Mouse (Mus musculus) stomach, postnatal 0 days (tissue): Measurements from ENCODE around the gene Olfr57. TPM values are rescaled to one million over a fixed set of nuclear protein-coding genes. Genes with fewer than 3 reads are reported as not detected.
"Not testable (repeated sequence)": the region's sequence is repeated elsewhere in the genome, so short reads cannot be mapped to it uniquely, and the experiment has no call there.

Experiments
- ATAC-seq: fragments of 200-750 bp; cut with Nextera tagmentation; 2 replicates; pipeline ENCODE4 v1.8.0; 2017; ENCODE audit not compliant: low FRiP score, low TSS enrichment
- DNase-seq: peaks from one replicate; pipeline ENCODE4 v3.0.0-alpha.2; 2016; ENCODE audit warnings: low spot score
- H3K27ac ChIP-seq: fragments of 300-500 bp; sonication (generic); replicated peaks from 2 replicates; pipeline ENCODE4 v1.5.1; 2014; ENCODE audit warnings: mild to moderate bottlenecking, control low read depth
- H3K27me3 ChIP-seq: fragments of 300-500 bp; sonication (generic); 2 replicates; pipeline ENCODE4 v1.6.1; 2014; ENCODE audit warnings: low read length; ENCODE audit not compliant: control insufficient read depth, insufficient read depth
- H3K36me3 ChIP-seq: fragments of 300-500 bp; sonication (generic); 2 replicates; pipeline ENCODE4 v1.6.1; 2014; ENCODE audit warnings: low read length, mixed read lengths; ENCODE audit not compliant: control insufficient read depth, insufficient read depth
- H3K4me1 ChIP-seq: fragments of 300-500 bp; sonication (generic); replicated peaks from 2 replicates; pipeline ENCODE4 v1.6.1; 2014; ENCODE audit warnings: antibody characterized with exemption; ENCODE audit not compliant: control insufficient read depth, insufficient read depth
- H3K4me2 ChIP-seq: fragments of 300-500 bp; sonication (generic); replicated peaks from 2 replicates; pipeline ENCODE4 v1.6.1; 2014; ENCODE audit warnings: low read depth, mild to moderate bottlenecking, control low read depth, moderate library complexity
- H3K4me3 ChIP-seq: fragments of 300-500 bp; sonication (generic); 2 replicates; pipeline ENCODE4 v1.5.1; 2014; ENCODE audit warnings: low read depth, low read length, control low read depth
- H3K9ac ChIP-seq: fragments of 300-500 bp; sonication (generic); 2 replicates; pipeline ENCODE4 v1.6.1; 2014; ENCODE audit warnings: mild to moderate bottlenecking, low read length, control low read depth, mixed read lengths
- H3K9me3 ChIP-seq: fragments of 300-500 bp; sonication (generic); 2 replicates; pipeline ENCODE4 v1.6.1; 2016; ENCODE audit warnings: low read length; ENCODE audit not compliant: control insufficient read depth
- CTCF ChIP-seq: IDR thresholded peaks from 2 replicates; pipeline ENCODE4 v1.5.1; 2016; ENCODE audit warnings: antibody characterized with exemption, low read depth, mild to moderate bottlenecking, moderate library complexity
- EP300 ChIP-seq: optimal IDR thresholded peaks from 2 replicates; pipeline ENCODE3; 2016; ENCODE audit warnings: antibody characterized with exemption
- WGBS: fragments of 180-500 bp; shearing (Covaris S2); extraction: QIAGEN DNeasy Blood & Tissue Kit; methylation state at CpG from one replicate; pipeline ENCODE4 v1.1.7; 2014; 5-methylcytosine and 5-hydroxymethylcytosine counted together
- polyA plus RNA-seq: library from polyadenylated mRNA; unstranded; fragments of >200 nt; fragmentation: Nextera tagmentation; extraction: Ambion mirVana; gene quantifications from 2 replicates; pipeline ENCODE4 v1.2.1, GENCODE M21; 2015

The Olfr57 gene
- 0.12 TPM in 1 of 2 replicates, not detected in the other for polyA plus RNA-seq

- TF ChIP-seq CTCF (no peak), EP300 (no peak)
- Histone ChIP-seq H3K27me3 (no peaks in the 10 kb centered on the region), H3K4me2 (no peak within 1 kb of the TSS), H3K9me3 (no peaks in the 10 kb centered on the region), H3K9ac (no peak within 1 kb of the TSS), H3K27ac (no peak within 1 kb of the TSS), H3K4me1 (no peaks in the 10 kb centered on the region), H3K36me3 (no peaks in the 10 kb centered on the region), H3K4me3 (no peak within 1 kb of the TSS)
- no peak for ATAC-seq
- no peak for DNase-seq
Observed at GRCm38 (mm10) chr10:79028441-79028840, at the start of gene Olfr57. Olfr57 (plus strand) TSS chr10:79028741.

GRCm38 (mm10) chr10:78980750-78981149 is 47.8 kb upstream of the Olfr57 start, which contains the start of gene Olfr1352:
Olfr1352 (plus strand) TSS chr10:78981050.
- H3K27ac ChIP-seq: no peak within 1 kb of the TSS
- TF ChIP-seq EP300: no peak
- no peak for TF ChIP-seq CTCF
- ATAC-seq (no peak), DNase-seq (no peak)
- no peaks in the 10 kb centered on the region for H3K27me3 ChIP-seq
- H3K36me3 ChIP-seq: no peaks in the 10 kb centered on the region
- no peaks in the 10 kb centered on the region for H3K9me3 ChIP-seq
- H3K4me3 ChIP-seq: no peak within 1 kb of the TSS
- no peak within 1 kb of the TSS for H3K4me2 ChIP-seq
- no peak within 1 kb of the TSS for H3K9ac ChIP-seq
- no peaks in the 10 kb centered on the region for H3K4me1 ChIP-seq

DNA sequence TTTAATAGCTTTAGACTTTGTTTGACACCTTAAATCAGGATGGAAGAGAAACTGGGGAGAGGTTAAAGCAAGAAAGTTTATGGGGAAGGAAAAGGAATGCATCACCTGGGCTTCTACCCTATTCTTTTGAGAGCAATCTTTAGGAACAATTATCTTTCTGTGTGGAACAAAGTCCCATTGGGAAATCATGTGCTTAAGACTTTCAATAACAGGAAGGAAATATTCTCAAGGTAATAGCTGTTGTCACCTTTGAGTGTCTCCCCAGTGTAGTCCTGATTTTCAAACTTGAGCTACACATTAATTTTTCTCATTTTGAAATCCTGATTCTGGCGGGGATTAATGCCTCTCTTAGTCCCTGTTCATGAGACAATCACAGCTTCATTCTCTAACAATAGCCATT is 16.4 kb upstream of the Olfr57 start, which contains the start of gene Olfr1351:
TSS of gene Olfr1351 (plus strand) at position 301 of the 400 bp plus-strand sequence.
- TF ChIP-seq EP300 (no peak), CTCF (no peak)
- WGBS: 75% methylated on average over 1 of the region's 1 CpGs
- Histone ChIP-seq H3K4me1 (no peaks in the 10 kb centered on the region), H3K36me3 (no peaks in the 10 kb centered on the region), H3K4me2 (no peak within 1 kb of the TSS), H3K27me3 (no peaks in the 10 kb centered on the region), H3K9ac (no peak within 1 kb of the TSS), H3K27ac (no peak within 1 kb of the TSS), H3K4me3 (no peak within 1 kb of the TSS), H3K9me3 (no peaks in the 10 kb centered on the region)
- ATAC-seq (no peak), DNase-seq (no peak)

- ATAC-seq, H3K9me3 ChIP-seq, H3K4me2 ChIP-seq, H3K4me3 ChIP-seq, H3K36me3 ChIP-seq, H3K9ac ChIP-seq, H3K27ac ChIP-seq, DNase-seq, H3K27me3 ChIP-seq, H3K4me1 ChIP-seq: not testable (repeated sequence)
- WGBS: 83% methylated on average over 2 of the region's 2 CpGs
Observed at GRCm38 (mm10) chr10:79042457-79042856, 13.9 kb downstream of the Olfr57 start.

- not testable (repeated sequence) for H3K36me3 ChIP-seq, H3K4me1 ChIP-seq, DNase-seq, H3K4me3 ChIP-seq, ATAC-seq, H3K27ac ChIP-seq, H3K4me2 ChIP-seq, H3K9me3 ChIP-seq, H3K9ac ChIP-seq, H3K27me3 ChIP-seq
- 59% methylated on average over 3 of the region's 3 CpGs for WGBS
Observed at GRCm38 (mm10) chr10:79057370-79057769, 28.8 kb downstream of the Olfr57 start.

Other genes starting within 250 kb of the Olfr57 start
- 0.23 and 0.38 TPM in 2 replicates for gene Slc1a6, start 248.2 kb upstream of the Olfr57 start, polyA plus RNA-seq
- not detected in 2 replicates for gene Olfr1356, start 176.6 kb upstream of the Olfr57 start, polyA plus RNA-seq
- gene Olfr1355, start 153.2 kb upstream of the Olfr57 start, polyA plus RNA-seq: not detected in 2 replicates
- gene Olfr1354, start 115.6 kb upstream of the Olfr57 start, polyA plus RNA-seq: not detected in 2 replicates
- not detected in 2 replicates for gene Olfr8, start 78.1 kb upstream of the Olfr57 start, polyA plus RNA-seq
- not detected in 2 replicates for gene Olfr1353, start 65.4 kb upstream of the Olfr57 start, polyA plus RNA-seq
- not detected in 2 replicates for gene Olfr1352, start 47.7 kb upstream of the Olfr57 start, polyA plus RNA-seq
- not detected in 2 replicates for gene Olfr1351, start 16.3 kb upstream of the Olfr57 start, polyA plus RNA-seq
- gene 2610008E11Rik, start 68.9 kb downstream of the Olfr57 start, polyA plus RNA-seq: 7.3 and 7.7 TPM in 2 replicates
- gene Vmn2r80, start 120.0 kb downstream of the Olfr57 start, polyA plus RNA-seq: not detected in 2 replicates
- not detected in 2 replicates for gene Vmn2r81, start 219.0 kb downstream of the Olfr57 start, polyA plus RNA-seq